Mouse (Mus musculus) left cerebral cortex, postnatal 14 days (tissue): ENCODE results near the gene Polr3k. TPM values are rescaled to one million over a fixed set of nuclear protein-coding genes. Genes with fewer than 3 reads are reported as not detected.

ENCODE experiments used
- DNase-seq, 2 experiments: peaks; one replicate each; pipeline ENCODE4 v3.0.0; 2021 to 2022; ENCODE audit warnings: low spot score in 2 of 2, mixed read lengths in 1 of 2
- intact Hi-C: fragments of 180-260 bp; cut with DNase I; formaldehyde crosslinking; loops from one replicate; pipeline ENCODE4 v1.15.1; 2025
- long read RNA-seq, 2 experiments: library from polyadenylated mRNA; stranded (forward); transcript quantifications; one replicate each; pipeline ENCODE4 v2.0.0; 2021
- total RNA-seq, 2 experiments: library from RNA; stranded (reverse); gene quantifications; 2 replicates each; pipeline ENCODE4 v1.2.3; 2021

The Polr3k gene
- total RNA-seq = 10 to 100 TPM; 29.3 to 31.4 TPM
- long read RNA-seq, experiment 1, transcript Polr3k-201 (3 exons, 2,948 nt) = major isoform, 81 of 83 reads
- long read RNA-seq, experiment 1, partial matches to known transcripts = 0 of 83 reads
- long read RNA-seq, experiment 1, other reads (novel, unspliced or antisense) = 1 of 83 reads
- long read RNA-seq, experiment 2, transcript Polr3k-201 (3 exons, 2,948 nt) = major isoform, 79 of 82 reads
- long read RNA-seq, experiment 2, partial matches to known transcripts = 1 of 82 reads
- long read RNA-seq, experiment 2, other reads (novel, unspliced or antisense) = 2 of 82 reads

DNA sequence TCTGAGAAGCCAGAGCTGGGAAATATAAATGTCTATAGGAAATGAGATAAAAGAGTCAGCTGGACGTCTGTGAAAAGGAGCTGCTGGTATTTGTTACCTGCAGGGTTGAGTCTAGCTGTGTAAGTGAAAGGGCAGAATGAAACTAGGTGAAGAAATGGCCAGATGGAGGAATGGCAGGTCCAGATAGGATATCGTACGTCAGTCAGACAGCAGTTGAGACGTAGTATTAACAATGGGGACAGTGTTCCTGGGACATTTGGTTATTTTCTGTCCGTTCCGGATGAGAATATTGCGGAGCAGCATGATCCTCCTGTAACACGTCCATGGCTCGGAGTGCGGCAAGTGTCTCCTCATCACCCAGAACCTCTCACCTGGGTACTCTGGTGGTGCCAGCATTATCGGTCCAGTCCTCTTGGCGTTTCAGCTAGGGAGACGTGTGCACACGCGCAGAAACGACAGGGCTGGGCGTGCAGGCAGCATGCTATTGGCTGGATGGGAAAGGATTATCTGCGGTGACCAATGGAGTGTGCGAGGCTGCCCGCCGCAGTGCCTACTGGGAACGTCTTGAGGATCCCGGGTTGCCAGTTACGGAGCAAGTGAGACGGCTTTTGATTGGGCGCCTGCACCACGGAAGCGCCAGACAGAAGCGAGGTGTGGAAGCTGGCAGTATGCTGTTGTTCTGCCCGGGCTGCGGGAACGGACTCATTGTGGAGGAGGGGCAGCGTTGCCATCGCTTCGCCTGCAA lies at the start of gene Polr3k:
Polr3k (plus strand) TSS at position 547 of the 745 bp plus-strand sequence.
- peak; percentile 98 for DNase-seq
- intact Hi-C loops = loop anchor here (10.0 kb wide), 1 partner anchor 139 kb away; no protein-coding TSS in a partner anchor

DNA sequence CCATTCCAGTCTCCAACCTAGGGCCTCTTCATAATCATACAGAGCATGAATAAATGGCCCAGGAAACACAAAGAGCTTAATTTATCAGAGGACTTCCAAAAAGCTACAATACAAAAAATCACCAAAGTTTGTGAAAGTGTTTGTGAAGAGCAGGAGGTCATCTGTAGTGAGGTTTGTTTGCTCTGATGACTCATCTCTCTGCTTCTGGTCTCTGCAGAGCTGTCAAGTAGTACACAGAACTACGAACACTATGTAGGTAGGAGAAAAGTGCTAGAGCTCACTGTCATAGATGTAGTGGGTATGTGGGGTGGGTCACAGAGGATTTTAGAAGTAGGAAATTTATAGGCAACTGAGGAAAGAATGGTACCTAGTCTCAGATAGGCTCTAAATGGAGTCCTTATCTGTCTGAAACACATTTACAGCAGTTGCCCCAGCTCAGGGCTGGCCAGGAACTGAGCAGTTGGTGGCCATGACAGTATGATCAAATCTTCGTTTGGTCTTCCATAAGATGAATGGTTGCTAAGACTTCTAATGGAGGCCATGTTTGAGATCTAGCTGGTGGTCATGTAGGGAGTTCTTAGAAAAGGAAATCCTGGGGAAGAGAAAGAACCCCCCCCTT lies 35.0 kb upstream of the Polr3k start:
- intact Hi-C loops = no loop called here
- DNase-seq = no peak

DNA sequence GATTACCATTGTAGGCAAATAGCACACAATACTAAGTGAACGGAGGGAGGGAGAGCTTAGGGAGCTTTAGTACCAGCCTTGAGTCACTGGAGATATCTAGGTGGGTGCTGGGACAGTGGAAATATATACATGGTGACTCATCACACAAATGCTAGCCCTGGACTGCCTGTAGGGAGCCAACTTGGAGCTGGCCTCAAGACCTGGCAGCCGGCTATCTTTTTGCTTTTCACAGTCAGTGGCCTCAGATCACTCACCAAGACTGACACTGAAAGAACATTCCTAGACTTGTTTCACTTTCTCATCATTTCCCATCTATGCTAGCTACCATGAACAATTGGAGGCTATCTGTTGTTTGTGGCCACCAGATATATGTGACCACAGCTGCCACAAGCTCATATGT lies 31.4 kb upstream of the Polr3k start:
- intact Hi-C loops = loop anchor here (10.0 kb wide), 1 partner anchor 108 kb away; no protein-coding TSS in a partner anchor
- DNase-seq = no peak

DNA sequence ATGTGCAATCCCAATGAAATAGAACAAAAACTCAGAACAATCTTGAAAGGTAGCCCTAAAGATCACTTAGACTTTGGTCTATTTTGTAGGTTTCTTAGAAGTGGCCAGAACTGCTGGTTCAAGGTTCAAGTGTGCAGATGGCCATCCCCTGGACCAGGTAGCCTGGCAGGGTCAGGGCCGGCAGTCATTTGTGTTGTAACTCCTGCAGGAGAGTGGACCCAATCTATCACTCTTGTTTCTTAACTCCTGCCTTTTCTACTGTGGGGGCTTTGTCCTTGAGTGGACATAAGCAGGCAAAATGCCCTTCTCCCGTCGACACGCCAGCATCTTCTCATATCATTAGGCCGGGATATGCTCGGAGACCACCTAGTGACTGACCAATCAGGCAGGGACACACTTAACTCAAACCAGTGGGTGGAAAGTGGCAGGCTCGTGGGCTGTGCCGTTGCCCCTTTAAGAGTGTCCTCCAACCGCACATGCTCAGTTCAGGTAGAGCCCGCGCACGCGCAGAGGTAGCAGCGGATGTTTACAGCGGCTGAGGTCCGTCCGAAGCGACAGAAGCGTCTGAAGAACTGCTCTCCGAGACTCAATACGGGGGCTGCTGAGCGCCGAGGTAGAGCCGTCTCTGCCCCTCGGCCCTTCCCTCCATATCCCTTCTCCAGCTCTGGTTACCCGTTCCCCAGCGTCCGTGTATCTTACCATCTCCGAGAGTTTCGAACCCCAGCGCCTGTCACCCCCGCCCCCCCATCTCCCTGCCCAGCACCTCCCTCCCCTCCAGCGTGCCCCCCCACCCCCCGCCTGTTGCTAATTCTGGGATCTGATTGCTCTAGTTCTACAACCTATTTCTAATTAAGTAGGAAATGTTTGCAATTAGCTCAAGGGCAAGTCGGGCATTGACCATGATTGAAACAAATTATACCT lies 26.5 kb upstream of the Polr3k start, which contains the start of gene Pcmtd2:
Pcmtd2 (plus strand) TSS at position 483 of the 921 bp plus-strand sequence.
- DNase-seq = peak; percentile 94
- intact Hi-C loops = loop anchor here (10.0 kb wide), 1 partner anchor 113 kb away; no protein-coding TSS in a partner anchor

DNA sequence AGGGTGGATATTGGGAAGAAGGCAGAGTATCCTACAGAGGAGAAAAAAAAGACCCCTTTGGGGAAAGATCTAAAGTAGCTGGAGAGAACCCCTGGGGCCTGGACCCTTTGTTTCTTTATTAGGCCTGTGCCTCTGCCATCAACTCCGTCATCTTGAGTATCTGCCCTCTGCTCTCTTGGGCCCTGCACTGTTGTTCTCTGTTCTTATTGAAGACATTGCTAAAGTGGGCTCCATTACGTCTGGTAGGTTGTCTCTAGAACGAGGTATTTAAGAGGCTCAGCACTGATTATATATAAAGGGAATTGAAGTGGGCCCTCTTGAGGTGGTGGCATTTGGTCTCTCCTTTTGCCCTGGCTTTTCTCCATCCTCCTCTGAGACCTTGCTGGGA lies 25.9 kb upstream of the Polr3k start:
- intact Hi-C loops = loop anchor here (10.0 kb wide), 1 partner anchor 113 kb away; no protein-coding TSS in a partner anchor
- peak in 1 of 2 experiments; percentile 6 for DNase-seq

DNA sequence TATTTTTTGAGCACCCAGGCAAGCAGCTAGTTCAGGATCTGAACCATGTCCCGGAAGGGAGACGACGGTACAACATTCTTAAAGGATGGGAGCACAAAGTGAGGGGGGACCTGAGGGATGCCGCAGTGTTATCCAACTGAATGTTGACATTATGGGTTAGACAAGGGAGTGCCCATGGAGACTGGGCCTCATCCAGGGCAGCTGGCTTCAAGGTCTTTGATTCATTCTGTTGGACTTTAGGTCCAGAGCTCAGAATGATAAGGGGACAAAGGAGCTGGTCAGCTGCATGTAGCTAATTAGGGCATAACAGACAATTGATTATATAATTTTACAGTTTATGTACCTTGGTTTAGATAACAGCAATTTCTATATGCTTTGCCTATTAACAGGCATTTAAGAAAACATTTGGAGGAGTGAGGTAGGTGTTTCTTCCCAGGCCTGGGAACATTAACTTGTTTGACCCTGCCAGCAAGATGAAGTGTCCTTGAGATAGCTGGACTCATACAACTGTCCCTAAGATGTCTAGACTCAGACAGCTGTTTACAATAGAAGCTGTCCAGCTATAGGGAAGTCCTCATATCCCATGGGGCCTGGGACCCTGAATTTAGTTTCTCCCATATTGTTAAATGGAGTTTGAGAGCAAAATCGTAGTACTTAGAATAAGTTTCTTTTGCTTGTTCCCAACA lies 18.3 kb upstream of the Polr3k start:
- intact Hi-C loops = no loop called here
- DNase-seq = no peak

DNA sequence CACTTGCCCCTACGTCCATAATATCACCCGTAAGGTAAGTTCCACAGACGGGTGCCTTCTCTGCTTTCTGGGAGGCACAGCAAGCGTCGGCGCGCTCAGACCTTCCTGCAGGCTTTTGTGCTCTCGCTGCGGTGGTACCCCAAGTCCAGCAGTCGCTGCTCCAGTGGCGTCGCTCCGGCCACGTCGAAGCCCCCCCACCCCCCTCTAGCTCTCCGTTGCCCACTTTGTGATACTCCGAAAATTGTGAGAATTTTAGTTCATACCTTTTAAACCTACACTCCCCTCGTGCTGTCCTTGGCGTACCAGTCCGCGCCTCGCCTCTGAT lies 361 bp downstream of the Polr3k start:
- DNase-seq = no peak
- intact Hi-C loops = loop anchor here (10.0 kb wide), 1 partner anchor 140 kb away; no protein-coding TSS in a partner anchor

DNA sequence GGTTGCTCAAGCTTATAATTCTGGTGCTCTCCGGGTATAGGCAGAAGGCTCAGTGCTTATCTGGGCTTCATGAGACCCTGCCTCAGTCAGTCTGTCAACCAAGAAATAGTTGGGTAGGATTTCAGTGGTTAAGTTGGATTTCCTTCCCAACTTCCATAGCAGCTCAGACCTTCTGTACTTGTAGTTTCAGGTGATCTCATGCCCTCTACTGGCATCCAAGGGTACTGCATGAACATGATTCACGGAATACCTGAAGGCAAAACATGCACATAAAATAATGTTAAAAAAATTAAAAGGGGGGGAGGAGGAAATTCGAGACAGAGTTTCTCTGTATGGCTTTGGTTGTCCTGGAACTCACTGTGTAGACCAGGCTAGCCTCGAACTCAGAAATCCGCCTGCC lies 2.8 kb downstream of the Polr3k start:
- intact Hi-C loops = loop anchor here (10.0 kb wide), 1 partner anchor 142 kb away; no protein-coding TSS in a partner anchor
- peak; percentile 83 to 86 for DNase-seq

DNA sequence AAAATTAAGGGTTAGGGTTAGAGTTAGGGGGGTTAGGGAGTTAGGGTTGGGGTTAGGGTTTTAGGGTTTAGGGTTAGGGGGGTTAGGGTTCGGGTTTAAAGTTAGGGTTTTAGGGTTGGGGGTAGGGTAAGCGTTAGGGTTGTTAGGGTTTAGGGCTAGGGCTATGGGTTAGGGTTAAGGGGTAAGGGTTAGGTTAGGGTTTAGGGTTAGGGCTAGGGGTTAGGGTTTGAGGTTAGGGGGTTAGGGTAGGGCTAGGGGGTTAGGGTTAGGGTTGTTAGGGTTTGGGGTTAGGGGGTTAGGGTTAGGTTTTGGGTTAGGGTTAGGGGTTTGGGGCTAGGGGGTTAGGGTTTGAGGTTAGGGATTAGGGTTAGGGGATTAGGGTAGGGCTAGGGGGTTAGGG lies 6.9 kb downstream of the Polr3k start:
- intact Hi-C loops = no loop called here
- DNase-seq = no peak

DNA sequence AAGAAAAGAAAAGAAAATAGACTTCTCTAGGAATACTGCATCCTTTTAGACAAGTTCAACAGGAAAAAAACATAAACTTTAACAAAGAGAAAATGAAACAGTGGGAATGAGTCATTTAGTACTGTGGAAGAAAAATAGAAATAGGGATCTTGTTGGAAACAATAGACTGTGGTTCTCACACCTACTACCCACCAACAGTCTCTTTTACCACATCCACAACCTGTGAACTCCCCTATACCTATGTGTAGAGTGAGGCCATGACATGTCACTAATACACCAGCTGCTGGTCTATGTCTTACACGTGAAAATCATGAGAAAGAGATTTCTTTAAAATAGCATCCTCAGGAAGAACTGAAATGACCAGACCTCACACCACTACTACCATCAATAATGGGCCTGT lies 14.8 kb downstream of the Polr3k start:
- intact Hi-C loops = no loop called here
- DNase-seq = no peak

DNA sequence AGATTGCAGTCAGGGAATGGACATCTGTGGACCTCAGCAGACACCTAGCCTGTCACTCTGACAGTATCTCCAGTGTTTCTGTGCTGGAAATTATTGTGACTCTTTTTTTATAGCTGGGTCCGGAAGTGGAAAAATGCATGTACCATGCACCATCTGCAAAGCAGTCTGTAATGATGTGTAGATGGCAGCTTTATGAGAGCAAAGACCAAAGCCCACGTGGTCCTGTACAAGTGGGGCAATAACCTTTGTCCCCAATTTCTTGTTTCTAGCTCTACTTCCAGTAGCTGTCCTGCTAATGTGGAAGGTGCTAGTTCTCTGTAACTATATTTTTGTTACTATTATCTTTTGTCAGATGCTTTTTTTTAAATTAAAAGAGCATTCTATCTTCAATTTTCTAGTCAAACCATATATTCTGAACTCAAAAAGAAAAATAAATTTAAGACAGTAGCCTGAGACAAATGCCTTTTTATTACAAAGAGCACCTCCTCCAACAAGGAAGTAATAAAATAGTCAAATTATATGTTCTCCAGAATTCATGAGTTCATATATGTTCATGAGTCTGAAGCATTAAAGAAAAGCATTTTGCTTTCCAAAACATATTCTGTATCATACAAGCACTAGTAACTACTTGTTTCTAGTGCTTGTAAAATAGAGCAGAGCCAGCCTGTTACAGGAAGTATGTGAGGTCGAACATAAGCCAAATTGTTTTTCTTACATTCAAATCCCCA lies 19.0 kb downstream of the Polr3k start:
- intact Hi-C loops = no loop called here
- DNase-seq = no peak

DNA sequence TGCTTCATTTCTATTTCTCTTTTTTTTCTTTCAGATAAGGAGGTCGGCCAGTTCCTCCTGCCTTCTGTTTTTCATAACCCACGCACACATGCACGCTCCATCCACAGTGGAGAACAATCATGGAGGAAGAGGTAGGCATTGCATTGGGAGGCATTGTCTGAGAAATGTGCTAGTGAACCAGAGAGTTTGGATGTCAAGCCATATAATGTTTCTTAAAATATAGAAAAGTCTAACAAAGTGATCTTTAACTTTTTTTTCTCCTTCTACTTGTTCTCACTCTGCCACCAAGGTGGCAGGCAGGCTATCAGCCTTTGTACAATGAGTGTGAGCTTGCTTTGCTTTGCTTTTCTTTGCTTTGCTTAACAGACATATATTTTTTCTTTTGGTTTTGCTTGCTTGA lies 53.7 kb downstream of the Polr3k start:
- intact Hi-C loops = no loop called here
- DNase-seq = no peak

DNA sequence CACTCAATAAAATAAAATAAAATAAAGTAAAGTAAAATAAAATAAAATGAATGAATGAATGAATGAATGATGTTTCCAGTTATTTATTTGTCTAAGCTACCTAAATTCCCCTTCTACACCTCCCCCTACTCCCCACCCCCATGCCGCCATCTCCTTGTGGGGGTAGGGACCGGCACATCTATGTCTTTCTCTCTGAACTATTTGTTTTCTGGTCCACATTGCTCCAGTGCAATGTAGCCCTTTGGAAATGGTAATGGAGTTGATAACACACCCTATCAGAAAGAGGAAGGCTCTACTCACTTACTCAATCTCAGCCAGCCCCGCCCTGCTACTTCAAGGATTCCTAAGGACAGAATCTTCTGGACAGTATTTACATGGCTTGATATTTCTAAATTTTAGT lies 54.4 kb downstream of the Polr3k start:
- DNase-seq = peak in 1 of 2 experiments; percentile 5

More for the DNA sequence above, 54.4 kb downstream of the Polr3k start:
- intact Hi-C loops = no loop called here

Other genes starting within 250 kb of the Polr3k start
- gene Gm29797, start 207.3 kb upstream of the Polr3k start, total RNA-seq = under 1 TPM in 1 of 2 experiments, not detected in 1; 0.78 TPM
- gene Sox18, start 192.7 kb upstream of the Polr3k start, total RNA-seq = 10 to 100 TPM; 10.6 to 14.7 TPM
- 10 to 100 TPM; 60.0 to 62.9 TPM for gene Tcea2, start 184.0 kb upstream of the Polr3k start, total RNA-seq
- 10 to 100 TPM; 39.6 to 42.3 TPM for gene Rgs19, start 170.4 kb upstream of the Polr3k start, total RNA-seq
- gene Lkaaear1, start 165.9 kb upstream of the Polr3k start, total RNA-seq = not detected
- 10 to 100 TPM; 64.5 to 65.5 TPM for gene Oprl1, start 149.3 kb upstream of the Polr3k start, total RNA-seq
- 10 to 100 TPM; 20.4 to 21.3 TPM for gene Myt1, start 101.0 kb upstream of the Polr3k start, total RNA-seq
- gene Pcmtd2, start 26.5 kb upstream of the Polr3k start, total RNA-seq = 10 to 100 TPM; 65.9 to 69.4 TPM
- not detected for gene Gm14496, start 126.8 kb downstream of the Polr3k start, total RNA-seq